Mouse (Mus musculus): ENCODE data around the gene Pak6. TPM values are rescaled to one million over a fixed set of nuclear protein-coding genes. Genes with fewer than 3 reads are reported as not detected.

The Pak6 gene
- polyA plus RNA-seq, 1 experiment from 2014 or later: 2.2 TPM

- Histone ChIP-seq H3K4me1 (replicated peaks; ENCODE audit: control insufficient read depth, insufficient read depth, low read length) (peaks cover 8% of the 10 kb centered on the region), H3K27ac (ENCODE audit: low read length) (no peak overlapping the region), H3K9me3 (ENCODE audit: control insufficient read depth, low read length) (no peaks in the 10 kb centered on the region), H3K36me3 (ENCODE audit: control insufficient read depth, insufficient read depth, low read length) (no peaks in the 10 kb centered on the region), H3K27me3 (ENCODE audit: control insufficient read depth, insufficient read depth, low read depth, low read length) (peaks cover 38% of the 10 kb centered on the region), H3K9ac (ENCODE audit: low read length) (no peak overlapping the region), H3K4me2 (ENCODE audit: low read depth, low read length) (no peak overlapping the region), H3K4me3 (ENCODE audit: low read length) (no peak overlapping the region)
- no peak for ATAC-seq (ENCODE audit: low read depth)
- 30% methylated on average over 15 of the region's 15 CpGs for WGBS
Observed at GRCm38 (mm10) chr2:118673686-118674465, 10.8 kb downstream of the Pak6 start.

GRCm38 (mm10) chr2:118674500-118674899, 11.4 kb downstream of the Pak6 start:
- no peak for ATAC-seq (ENCODE audit: low read depth)
- Histone ChIP-seq H3K27me3 (ENCODE audit: control insufficient read depth, insufficient read depth, low read depth, low read length) (peaks cover 41% of the 10 kb centered on the region), H3K4me1 (replicated peaks; ENCODE audit: control insufficient read depth, insufficient read depth, low read length) (peaks cover 8% of the 10 kb centered on the region), H3K4me3 (ENCODE audit: low read length) (no peak overlapping the region), H3K27ac (ENCODE audit: low read length) (no peak overlapping the region), H3K9ac (ENCODE audit: low read length) (no peak overlapping the region), H3K36me3 (ENCODE audit: control insufficient read depth, insufficient read depth, low read length) (no peaks in the 10 kb centered on the region), H3K4me2 (ENCODE audit: low read depth, low read length) (no peak overlapping the region), H3K9me3 (ENCODE audit: control insufficient read depth, low read length) (no peaks in the 10 kb centered on the region)
- 17% methylated on average over 7 of the region's 7 CpGs for WGBS

GRCm38 (mm10) chr2:118676839-118677741, 14.0 kb downstream of the Pak6 start:
- Histone ChIP-seq H3K36me3 (ENCODE audit: control insufficient read depth, insufficient read depth, low read length) (no peaks in the 10 kb centered on the region), H3K4me2 (ENCODE audit: low read depth, low read length) (peak overlapping the region; percentile 89), H3K9ac (ENCODE audit: low read length) (peak overlapping the region; percentile 66), H3K9me3 (ENCODE audit: control insufficient read depth, low read length) (no peaks in the 10 kb centered on the region), H3K27me3 (ENCODE audit: control insufficient read depth, insufficient read depth, low read depth, low read length) (peaks cover 41% of the 10 kb centered on the region), H3K27ac (ENCODE audit: low read length) (no peak overlapping the region), H3K4me3 (ENCODE audit: low read length) (peak overlapping the region; percentile 55), H3K4me1 (replicated peaks; ENCODE audit: control insufficient read depth, insufficient read depth, low read length) (peaks cover 8% of the 10 kb centered on the region)
- 1% methylated on average over 86 of the region's 89 CpGs for WGBS
- peak; percentile 77 for ATAC-seq (ENCODE audit: low read depth)

DNA sequence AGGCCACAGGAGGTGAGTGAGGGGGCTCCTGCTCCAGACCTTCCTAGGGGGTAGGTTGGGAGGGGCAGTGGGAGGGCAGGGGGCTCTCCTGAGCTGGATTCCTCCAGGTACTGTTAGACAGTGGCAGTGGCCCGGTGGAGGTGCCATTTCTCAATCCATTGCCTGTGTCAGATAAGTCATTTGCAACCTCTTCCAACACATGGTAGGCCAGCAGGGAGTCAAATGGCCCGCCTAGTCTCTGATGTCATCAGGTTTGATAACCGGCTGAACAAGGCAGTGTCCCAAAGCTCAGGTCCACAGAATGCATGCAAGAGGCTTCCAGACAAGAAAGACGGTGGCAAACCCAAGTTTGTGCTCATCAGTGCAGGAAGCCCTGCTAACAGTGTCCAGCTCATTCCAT, 14.7 kb downstream of the Pak6 start:
- peak; percentile 12 for ATAC-seq (ENCODE audit: low read depth)
- Histone ChIP-seq H3K4me1 (replicated peaks; ENCODE audit: control insufficient read depth, insufficient read depth, low read length) (peaks cover 14% of the 10 kb centered on the region), H3K9ac (ENCODE audit: low read length) (peak overlapping the region; percentile 66), H3K27me3 (ENCODE audit: control insufficient read depth, insufficient read depth, low read depth, low read length) (peaks cover 41% of the 10 kb centered on the region), H3K4me3 (ENCODE audit: low read length) (peak overlapping the region; percentile 55), H3K27ac (ENCODE audit: low read length) (no peak overlapping the region), H3K4me2 (ENCODE audit: low read depth, low read length) (peak overlapping the region; percentile 89), H3K9me3 (ENCODE audit: control insufficient read depth, low read length) (no peaks in the 10 kb centered on the region), H3K36me3 (ENCODE audit: control insufficient read depth, insufficient read depth, low read length) (no peaks in the 10 kb centered on the region)
- 10% methylated on average over 4 of the region's 4 CpGs for WGBS

DNA sequence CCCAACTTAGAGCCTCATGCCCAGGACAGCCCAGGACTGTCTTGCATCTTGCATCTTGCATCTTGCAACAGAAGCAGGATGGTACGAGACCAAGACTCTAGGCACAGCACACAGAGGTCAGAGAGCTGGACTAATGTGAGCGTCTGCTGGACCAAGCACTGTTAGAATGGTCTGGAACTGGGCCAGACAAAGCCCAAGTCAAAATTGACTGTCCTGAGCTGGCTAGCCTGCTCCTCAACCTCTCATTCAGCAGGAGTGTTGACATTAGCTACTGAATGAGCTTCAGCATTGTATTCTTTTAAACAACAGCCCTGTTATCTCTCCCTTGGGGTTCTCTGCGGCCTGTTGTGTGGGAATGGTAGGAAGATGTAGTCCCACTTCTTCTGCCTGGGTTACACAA, 16.5 kb downstream of the Pak6 start:
- no peak overlapping the region for H3K9ac ChIP-seq (ENCODE audit: low read length)
- no peaks in the 10 kb centered on the region for H3K9me3 ChIP-seq (ENCODE audit: control insufficient read depth, low read length)
- no peaks in the 10 kb centered on the region for H3K36me3 ChIP-seq (ENCODE audit: control insufficient read depth, insufficient read depth, low read length)
- no peak overlapping the region for H3K4me2 ChIP-seq (ENCODE audit: low read depth, low read length)
- no peak overlapping the region for H3K4me3 ChIP-seq (ENCODE audit: low read length)
- 59% methylated on average over 3 of the region's 3 CpGs for WGBS
- H3K27me3 ChIP-seq (ENCODE audit: control insufficient read depth, insufficient read depth, low read depth, low read length): peaks cover 35% of the 10 kb centered on the region
- ATAC-seq (ENCODE audit: low read depth): no peak
- H3K27ac ChIP-seq (ENCODE audit: low read length): no peak overlapping the region
- peaks cover 14% of the 10 kb centered on the region for H3K4me1 ChIP-seq (replicated peaks; ENCODE audit: control insufficient read depth, insufficient read depth, low read length)

DNA sequence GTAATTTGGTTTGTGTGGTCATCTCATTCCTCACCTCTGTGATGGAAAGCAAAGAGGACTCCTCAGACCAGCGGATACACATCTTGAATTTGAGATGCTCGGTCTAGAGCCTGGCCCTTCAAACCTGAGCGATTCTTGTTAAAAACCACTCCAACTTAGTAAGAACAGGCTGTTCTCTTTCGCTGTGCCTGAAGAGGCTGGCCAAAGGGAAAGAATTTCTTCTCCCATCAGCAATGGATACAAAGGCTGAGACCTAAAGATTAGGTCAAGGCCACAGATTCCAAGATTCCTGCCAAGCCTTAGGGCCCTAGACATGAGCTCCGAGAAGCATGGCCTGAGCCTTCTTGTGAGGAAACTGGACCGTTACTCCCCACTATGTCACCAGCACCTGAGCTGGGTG, 17.8 kb downstream of the Pak6 start:
- H3K36me3 ChIP-seq (ENCODE audit: control insufficient read depth, insufficient read depth, low read length): no peaks in the 10 kb centered on the region
- H3K4me3 ChIP-seq (ENCODE audit: low read length): no peak overlapping the region
- no peak overlapping the region for H3K9ac ChIP-seq (ENCODE audit: low read length)
- no peaks in the 10 kb centered on the region for H3K9me3 ChIP-seq (ENCODE audit: control insufficient read depth, low read length)
- 68% methylated on average over 6 of the region's 6 CpGs for WGBS
- H3K4me2 ChIP-seq (ENCODE audit: low read depth, low read length): no peak overlapping the region
- H3K27ac ChIP-seq (ENCODE audit: low read length): no peak overlapping the region
- H3K27me3 ChIP-seq (ENCODE audit: control insufficient read depth, insufficient read depth, low read depth, low read length): peaks cover 28% of the 10 kb centered on the region
- peaks cover 14% of the 10 kb centered on the region for H3K4me1 ChIP-seq (replicated peaks; ENCODE audit: control insufficient read depth, insufficient read depth, low read length)
- no peak for ATAC-seq (ENCODE audit: low read depth)

- no peak overlapping the region for H3K4me3 ChIP-seq (ENCODE audit: low read length)
- ATAC-seq (ENCODE audit: low read depth): peak; percentile 26
- no peak overlapping the region for H3K27ac ChIP-seq (ENCODE audit: low read length)
- H3K4me1 ChIP-seq (replicated peaks; ENCODE audit: control insufficient read depth, insufficient read depth, low read length): peaks cover 9% of the 10 kb centered on the region
- peaks cover 12% of the 10 kb centered on the region; the same call in 1 of the 2 replicates for H3K27me3 ChIP-seq (ENCODE audit: control insufficient read depth, insufficient read depth, low read depth, low read length)
- no peaks in the 10 kb centered on the region for H3K9me3 ChIP-seq (ENCODE audit: control insufficient read depth, low read length)
- H3K36me3 ChIP-seq (ENCODE audit: control insufficient read depth, insufficient read depth, low read length): no peaks in the 10 kb centered on the region
- no peak overlapping the region for H3K9ac ChIP-seq (ENCODE audit: low read length)
- no peak overlapping the region for H3K4me2 ChIP-seq (ENCODE audit: low read depth, low read length)
- WGBS: 28% methylated on average over 8 of the region's 8 CpGs
Observed at GRCm38 (mm10) chr2:118682544-118683260, 19.6 kb downstream of the Pak6 start.

GRCm38 (mm10) chr2:118685088-118685487, 22.0 kb downstream of the Pak6 start:
- Histone ChIP-seq H3K27ac (ENCODE audit: low read length) (no peak overlapping the region), H3K36me3 (ENCODE audit: control insufficient read depth, insufficient read depth, low read length) (no peaks in the 10 kb centered on the region), H3K4me2 (ENCODE audit: low read depth, low read length) (no peak overlapping the region), H3K9ac (ENCODE audit: low read length) (no peak overlapping the region), H3K4me3 (ENCODE audit: low read length) (no peak overlapping the region), H3K9me3 (ENCODE audit: control insufficient read depth, low read length) (no peaks in the 10 kb centered on the region), H3K27me3 (ENCODE audit: control insufficient read depth, insufficient read depth, low read depth, low read length) (no peaks in the 10 kb centered on the region), H3K4me1 (replicated peaks; ENCODE audit: control insufficient read depth, insufficient read depth, low read length) (peaks cover 8% of the 10 kb centered on the region; the same call in 1 of the 2 replicates)
- 76% methylated on average over 4 of the region's 4 CpGs for WGBS
- ATAC-seq (ENCODE audit: low read depth): no peak

GRCm38 (mm10) chr2:118686693-118687092, 23.6 kb downstream of the Pak6 start:
- Histone ChIP-seq H3K27me3 (ENCODE audit: control insufficient read depth, insufficient read depth, low read depth, low read length) (no peaks in the 10 kb centered on the region), H3K4me1 (replicated peaks; ENCODE audit: control insufficient read depth, insufficient read depth, low read length) (peaks cover 8% of the 10 kb centered on the region; the same call in 1 of the 2 replicates), H3K4me3 (ENCODE audit: low read length) (no peak overlapping the region), H3K4me2 (ENCODE audit: low read depth, low read length) (no peak overlapping the region), H3K27ac (ENCODE audit: low read length) (no peak overlapping the region), H3K9me3 (ENCODE audit: control insufficient read depth, low read length) (no peaks in the 10 kb centered on the region), H3K9ac (ENCODE audit: low read length) (no peak overlapping the region), H3K36me3 (ENCODE audit: control insufficient read depth, insufficient read depth, low read length) (no peaks in the 10 kb centered on the region)
- WGBS: 38% methylated on average over 8 of the region's 8 CpGs
- ATAC-seq (ENCODE audit: low read depth): no peak

Measured in lung, embryonic 16.5 days (tissue).